Mouse (Mus musculus) CH12.LX (cell line): ENCODE results near the gene Hoxa10. TPM values are rescaled to one million over a fixed set of nuclear protein-coding genes. Genes with fewer than 3 reads are reported as not detected.

ENCODE experiments used
- DNase-seq: peaks from one replicate; pipeline ENCODE4 v3.0.0-alpha.2; 2013; ENCODE audit errors: extremely low read depth
- H3K27ac ChIP-seq: 2 replicates; pipeline ENCODE4 v1.5.1; 2012; ENCODE audit warnings: low read depth, mild to moderate bottlenecking, control low read depth, moderate library complexity; ENCODE audit not compliant: insufficient read depth
- H3K27me3 ChIP-seq: replicated peaks from 2 replicates; pipeline ENCODE3; 2012; ENCODE audit warnings: inconsistent platforms
- H3K36me3 ChIP-seq, 2 experiments: replicated peaks in 1 of 2; 2 replicates each; pipeline versions ENCODE3 to v1.6.1; 2012; ENCODE audit warnings: inconsistent platforms in 1 of 2, low read length in 1 of 2, mild to moderate bottlenecking in 1 of 2, mixed read lengths in 1 of 2, moderate library complexity in 1 of 2; ENCODE audit not compliant: control insufficient read depth in 1 of 2, insufficient read depth in 1 of 2
- H3K4me1 ChIP-seq, 2 experiments: 2 replicates each; pipeline ENCODE4 v1.6.1; 2012; ENCODE audit warnings: inconsistent platforms in 1 of 2, moderate library complexity in 1 of 2; ENCODE audit not compliant: insufficient read depth in 2 of 2, control insufficient read depth in 1 of 2
- H3K4me2 ChIP-seq: 2 replicates; pipeline ENCODE4 v1.6.1; 2012; ENCODE audit warnings: low read depth, mild to moderate bottlenecking, control low read depth; ENCODE audit not compliant: poor library complexity, insufficient read depth, severe bottlenecking
- H3K4me3 ChIP-seq, 3 experiments: fragments of 150-350 bp in 1 of 3; sonication (generic) in 1 of 3; replicated peaks in 1 of 3; 2 replicates each; pipeline versions ENCODE3 to v1.5.1; 2011 to 2012; ENCODE audit warnings: low read depth in 2 of 3, low read length in 2 of 3, mild to moderate bottlenecking in 2 of 3, moderate library complexity in 2 of 3, control low read depth in 1 of 3, improper control_type of control experiment in 1 of 3, inconsistent platforms in 1 of 3, mixed read lengths in 1 of 3; ENCODE audit not compliant: poor library complexity in 1 of 3
- H3K79me2 ChIP-seq: replicated peaks from 2 replicates; pipeline ENCODE4 v1.6.1; 2012; ENCODE audit warnings: mild to moderate bottlenecking, moderate library complexity; ENCODE audit not compliant: control insufficient read depth, poor library complexity, insufficient read depth, severe bottlenecking; ENCODE audit errors: extremely low read depth
- H3K9ac ChIP-seq: 2 replicates; pipeline ENCODE4 v1.6.1; 2012; ENCODE audit warnings: low read depth, mild to moderate bottlenecking, control low read depth, moderate library complexity; ENCODE audit not compliant: insufficient read depth
- H3K9me3 ChIP-seq: replicated peaks from 2 replicates; pipeline ENCODE3; 2012; ENCODE audit warnings: low read length, inconsistent platforms, mixed read lengths
- BHLHE40 ChIP-seq: IDR thresholded peaks from 2 replicates; pipeline ENCODE4 v1.6.1; 2011; ENCODE audit warnings: mild to moderate bottlenecking, low read depth, low read length, improper control_type of control experiment
- CHD2 ChIP-seq: IDR thresholded peaks from 2 replicates; pipeline ENCODE4 v1.6.1; 2011; ENCODE audit warnings: low read length, improper control_type of control experiment
- E2F4 ChIP-seq: IDR thresholded peaks from 2 replicates; pipeline ENCODE4 v1.6.1; 2011; ENCODE audit warnings: low read depth, low read length, improper control_type of control experiment; ENCODE audit not compliant: insufficient replicate concordance
- ELF1 ChIP-seq: IDR thresholded peaks from 2 replicates; pipeline ENCODE4 v1.6.1; 2014; ENCODE audit warnings: low read depth, mild to moderate bottlenecking, inconsistent platforms, low read length, improper control_type of control experiment
- GABPA ChIP-seq: IDR thresholded peaks from 2 replicates; pipeline ENCODE4 v1.6.1; 2012; ENCODE audit warnings: low read depth, low read length, improper control_type of control experiment, inconsistent platforms; ENCODE audit not compliant: insufficient replicate concordance
- HCFC1 ChIP-seq: IDR thresholded peaks from 2 replicates; pipeline ENCODE4 v1.6.1; 2012; ENCODE audit warnings: low read depth, mild to moderate bottlenecking, inconsistent platforms, low read length, improper control_type of control experiment
- IRF4 ChIP-seq: IDR thresholded peaks from 2 replicates; pipeline ENCODE4 v1.6.1; 2014; ENCODE audit warnings: low read depth, mild to moderate bottlenecking, inconsistent platforms, low read length, improper control_type of control experiment
- JUND ChIP-seq: conservative IDR thresholded peaks from 2 replicates; pipeline ENCODE4 v1.6.1; 2011; ENCODE audit warnings: low read depth, low read length, improper control_type of control experiment
- KAT2A ChIP-seq: IDR thresholded peaks from 2 replicates; pipeline ENCODE4 v1.6.1; 2012; ENCODE audit warnings: low read length, improper control_type of control experiment, inconsistent platforms; ENCODE audit not compliant: insufficient replicate concordance
- MAFK ChIP-seq: IDR thresholded peaks from 2 replicates; pipeline ENCODE4 v1.6.1; 2011; ENCODE audit warnings: low read length, improper control_type of control experiment; ENCODE audit not compliant: insufficient replicate concordance
- MAX ChIP-seq: IDR thresholded peaks from 2 replicates; pipeline ENCODE4 v1.6.1; 2011; ENCODE audit warnings: low read length, improper control_type of control experiment
- MAZ ChIP-seq: IDR thresholded peaks from 2 replicates; pipeline ENCODE4 v1.6.1; 2012; ENCODE audit warnings: low read depth, mild to moderate bottlenecking, inconsistent platforms, low read length, improper control_type of control experiment, moderate library complexity
- MXI1 ChIP-seq: IDR thresholded peaks from 2 replicates; pipeline ENCODE4 v1.6.1; 2011; ENCODE audit warnings: mild to moderate bottlenecking, low read depth, low read length, improper control_type of control experiment
- MYC ChIP-seq: IDR thresholded peaks from 2 replicates; pipeline ENCODE4 v1.6.1; 2011; ENCODE audit warnings: low read depth, mild to moderate bottlenecking, improper control_type of control experiment, low read length
- NELFE ChIP-seq: IDR thresholded peaks from 2 replicates; pipeline ENCODE4 v1.6.1; 2011; ENCODE audit warnings: low read depth, low read length, improper control_type of control experiment
- NRF1 ChIP-seq: IDR thresholded peaks from 2 replicates; pipeline ENCODE4 v1.6.1; 2014; ENCODE audit warnings: low read depth, mild to moderate bottlenecking, inconsistent platforms, low read length, improper control_type of control experiment, moderate library complexity
- PAX5 ChIP-seq: IDR thresholded peaks from 2 replicates; pipeline ENCODE4 v1.6.1; 2012; ENCODE audit warnings: low read length, inconsistent platforms, mixed read lengths
- RAD21 ChIP-seq: IDR thresholded peaks from 2 replicates; pipeline ENCODE4 v1.6.1; 2011; ENCODE audit warnings: low read depth, mild to moderate bottlenecking, low read length, improper control_type of control experiment, moderate library complexity
- RCOR1 ChIP-seq: conservative IDR thresholded peaks from 2 replicates; pipeline ENCODE4 v1.6.1; 2012; ENCODE audit warnings: low read depth, mild to moderate bottlenecking, inconsistent platforms, low read length, improper control_type of control experiment
- SIN3A ChIP-seq: IDR thresholded peaks from 2 replicates; pipeline ENCODE4 v1.6.1; 2012; ENCODE audit warnings: low read length, improper control_type of control experiment, inconsistent platforms
- SMC3 ChIP-seq: IDR thresholded peaks from 2 replicates; pipeline ENCODE4 v1.6.1; 2011; ENCODE audit warnings: low read depth, low read length, improper control_type of control experiment
- UBTF ChIP-seq: IDR thresholded peaks from 2 replicates; pipeline ENCODE4 v1.6.1; 2012; ENCODE audit warnings: low read depth, mild to moderate bottlenecking, inconsistent platforms, low read length, improper control_type of control experiment, moderate library complexity
- USF1 ChIP-seq: IDR thresholded peaks from 2 replicates; pipeline ENCODE4 v1.6.1; 2014; ENCODE audit warnings: low read depth, mild to moderate bottlenecking, inconsistent platforms, low read length, improper control_type of control experiment
- USF2 ChIP-seq: conservative IDR thresholded peaks from 2 replicates; pipeline ENCODE4 v1.6.1; 2011; ENCODE audit warnings: low read depth, low read length, improper control_type of control experiment
- ZC3H11A ChIP-seq: IDR thresholded peaks from 2 replicates; pipeline ENCODE4 v1.6.1; 2012; ENCODE audit warnings: low read depth, mild to moderate bottlenecking, inconsistent platforms, low read length, improper control_type of control experiment
- ZKSCAN1 ChIP-seq: IDR thresholded peaks from 2 replicates; pipeline ENCODE4 v1.6.1; 2012; ENCODE audit warnings: low read depth, inconsistent platforms, low read length, improper control_type of control experiment, borderline replicate concordance
- ZMIZ1 ChIP-seq: IDR thresholded peaks from 2 replicates; pipeline ENCODE4 v1.6.1; 2012; ENCODE audit warnings: low read depth, mild to moderate bottlenecking, inconsistent platforms, low read length, improper control_type of control experiment
- ZNF384 ChIP-seq: IDR thresholded peaks from 2 replicates; pipeline ENCODE4 v1.6.1; 2012; ENCODE audit warnings: low read depth, low read length, improper control_type of control experiment, inconsistent platforms
- dilution Hi-C: fragments of 300-500 bp; cut with MboI; formaldehyde crosslinking; loops from 2 replicates; pipeline ENCODE4 v1.14.3; 2020; ENCODE audit warnings: low sequenced_read_pairs; ENCODE audit not compliant: extremely low pct_unique_long_range_greater_than_20kb, extremely low pct_ligation_motif_present
- in situ Hi-C: fragments of 300-500 bp; cut with MboI; formaldehyde crosslinking; loops from 3 replicates; pipeline ENCODE4 v1.14.3; 2019; ENCODE audit warnings: low sequenced_read_pairs, low pct_ligation_motif_present, low pct_unique_long_range_greater_than_20kb, mixed read lengths
- polyA plus RNA-seq: library from polyadenylated mRNA; unstranded; fragments of >175 nt; gene quantifications from 2 replicates; pipeline ENCODE4 v1.2.1, GENCODE M21; 2012; ENCODE audit warnings: low read depth; ENCODE audit not compliant: insufficient read length
- total RNA-seq, 2 experiments: library from RNA; depleted of rRNA; stranded (reverse); fragments of 300-350 nt in 1 of 2; fragments of >200 nt in 1 of 2; gene quantifications; 2 replicates each; pipeline ENCODE4 v1.2.3; 2012 to 2014

The Hoxa10 gene
- total and polyA plus RNA-seq, 3 experiments, result 5.2 to 14.5 (median 14.3) TPM

DNA sequence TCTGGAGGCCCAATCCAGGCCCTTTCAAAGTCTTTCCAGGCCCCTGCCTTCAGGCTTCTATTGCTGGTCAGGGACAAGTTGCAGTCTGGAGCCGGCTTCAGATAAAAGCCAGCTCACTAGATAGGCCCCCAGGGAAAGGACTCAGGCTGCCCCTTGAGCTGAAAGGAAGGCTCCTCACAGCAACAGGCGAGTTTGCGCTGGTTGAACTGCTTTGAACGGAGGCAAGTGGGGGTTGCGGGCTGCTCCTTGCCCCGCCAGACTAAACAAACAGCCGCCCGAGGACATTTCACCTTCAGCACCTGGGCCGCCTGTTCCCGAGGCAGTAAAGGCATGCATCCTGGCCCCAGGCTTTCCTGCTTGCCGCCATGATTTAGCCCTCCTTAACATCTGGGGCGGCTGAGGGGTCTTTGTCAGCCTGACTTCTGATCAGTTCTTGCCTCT, 3.0 kb upstream of the Hoxa10 start:
- H3K79me2 ChIP-seq, result no peaks in the 10 kb centered on the region
- H3K27ac ChIP-seq, result no peak overlapping the region
- DNase-seq, result no peak
- dilution Hi-C loops, result no loop called here
- no peak overlapping the region for H3K9ac ChIP-seq
- in situ Hi-C loops, result no loop called here
- H3K9me3 ChIP-seq, result peaks cover 5% of the 10 kb centered on the region
- no peaks in the 10 kb centered on the region for H3K36me3 ChIP-seq
- H3K27me3 ChIP-seq, result no peaks in the 10 kb centered on the region
- no peak overlapping the region for H3K4me3 ChIP-seq
- peaks cover 0 to 12% of the 10 kb centered on the region in 2 experiments; a peak in 2 of 4 replicates for H3K4me1 ChIP-seq
- H3K4me2 ChIP-seq, result no peak overlapping the region
- TF ChIP-seq PAX5 (no peak), USF2 (no peak), SMC3 (no peak), ZMIZ1 (no peak), RAD21 (no peak), ZC3H11A (no peak), NELFE (no peak), E2F4 (no peak), CHD2 (no peak), ZNF384 (no peak), NRF1 (no peak), MAZ (no peak), USF1 (no peak), HCFC1 (no peak), MAX (no peak)
- TF ChIP-seq, all 38 proteins: peak for 0

DNA sequence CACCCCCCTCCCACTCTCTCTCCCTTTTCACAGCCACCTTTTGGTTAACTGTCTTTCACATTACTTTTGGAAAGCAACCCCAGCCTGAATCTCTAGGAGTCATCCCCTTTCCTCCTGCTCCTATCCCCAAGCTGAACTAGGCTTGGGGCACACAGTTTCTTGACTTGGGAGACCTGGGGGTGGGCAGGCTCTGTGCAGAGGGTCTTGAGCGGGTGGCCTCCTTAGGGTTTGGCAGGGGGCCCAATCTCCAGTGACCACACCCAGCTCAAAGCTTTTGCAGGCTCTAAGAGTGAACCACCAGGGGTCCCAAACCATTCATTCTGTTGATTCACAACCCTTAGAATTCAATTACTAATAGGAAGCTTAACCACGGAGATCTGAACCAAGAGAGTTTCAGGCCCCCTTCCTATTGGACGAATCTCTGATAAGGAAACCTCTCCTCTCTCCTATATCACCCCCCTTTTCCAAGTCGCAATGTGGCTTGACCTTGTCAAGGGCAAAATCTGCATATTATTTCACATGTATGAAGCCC, 2.2 kb upstream of the Hoxa10 start:
- dilution Hi-C loops, result no loop called here
- TF ChIP-seq BHLHE40 (no peak), MXI1 (no peak), RCOR1 (no peak), GABPA (no peak), SIN3A (no peak), SMC3 (no peak), ELF1 (no peak), CHD2 (no peak), NRF1 (no peak), USF1 (no peak), ZNF384 (no peak), ZC3H11A (no peak), KAT2A (no peak), MAFK (no peak), UBTF (no peak), NELFE (no peak), ZKSCAN1 (no peak), MYC (no peak), JUND (no peak), IRF4 (no peak)
- no peak overlapping the region for H3K4me2 ChIP-seq
- peaks cover 5% of the 10 kb centered on the region for H3K9me3 ChIP-seq
- H3K9ac ChIP-seq, result no peak overlapping the region
- DNase-seq, result no peak
- H3K79me2 ChIP-seq, result no peaks in the 10 kb centered on the region
- H3K27ac ChIP-seq, result no peak overlapping the region
- no peaks in the 10 kb centered on the region for H3K27me3 ChIP-seq
- H3K36me3 ChIP-seq, result no peaks in the 10 kb centered on the region
- H3K4me1 ChIP-seq, result peaks cover 0 to 12% of the 10 kb centered on the region in 2 experiments; a peak in 2 of 4 replicates
- H3K4me3 ChIP-seq, result no peak overlapping the region
- in situ Hi-C loops, result no loop called here
